17 mouse cellular contexts compared by ENCODE assay signal in genomic region chr13:112227766-112228165, GRCm38 (mm10).
DNase-seq lines count a peak whose midpoint lies in the region; ATAC-seq and TF ChIP-seq lines count a peak whose summit lies in the region.
"Had no signal": no experiment of that assay in that cellular context is flagged by ENCODE, and none has a peak within 500 bp of the region (broad histone marks: within the 10 kb centered on the region; RNA-seq: fewer than 3 reads in every experiment).

No protein-coding gene starts in this region.

- no peak overlapping the region for H3K4me2 ChIP-seq in kidney, embryonic 16.5 days (replicated peaks; ENCODE audit: low read depth, low read length)
- no peak overlapping the region for H3K4me2 ChIP-seq in intestine, postnatal 0 days (replicated peaks; ENCODE audit: low read depth)
- H3K4me2 ChIP-seq: embryonic facial prominence, embryonic 13.5 days; hindbrain, embryonic 14.5 days; midbrain, embryonic 11.5 days; neural tube, embryonic 13.5 days had no signal

- no peak overlapping the region for H3K9ac ChIP-seq in kidney, embryonic 16.5 days (replicated peaks; ENCODE audit: low read length)
- no peak overlapping the region for H3K9ac ChIP-seq in intestine, postnatal 0 days (ENCODE audit: low read depth, low read length)
- H3K9ac ChIP-seq: embryonic facial prominence, embryonic 13.5 days; hindbrain, embryonic 14.5 days; liver, postnatal 0 days; neural tube, embryonic 13.5 days had no signal

- whole genome bisulfite sequencing in kidney, embryonic 16.5 days = 29% methylated on average over 13 of the region's 13 CpGs
- WGBS in intestine, postnatal 0 days = 47% methylated on average over 13 of the region's 13 CpGs

- H3K27me3 ChIP-seq in kidney, embryonic 16.5 days (ENCODE audit: insufficient read depth, low read length) = no peaks in the 10 kb centered on the region
- no peaks in the 10 kb centered on the region for H3K27me3 ChIP-seq in intestine, postnatal 0 days (replicated peaks; ENCODE audit: control insufficient read depth, insufficient read depth, low read length)
- H3K27me3 ChIP-seq: embryonic facial prominence, embryonic 13.5 days; neural tube, embryonic 13.5 days had no signal

- no peaks in the 10 kb centered on the region for H3K9me3 ChIP-seq in kidney, embryonic 16.5 days (ENCODE audit: low read length)
- H3K9me3 ChIP-seq in intestine, postnatal 0 days (ENCODE audit: control insufficient read depth) = no peaks in the 10 kb centered on the region
- H3K9me3 ChIP-seq: embryonic facial prominence, embryonic 13.5 days; neural tube, embryonic 13.5 days had no signal

- H3K36me3 ChIP-seq in kidney, embryonic 16.5 days (ENCODE audit: insufficient read depth, low read length) = no peaks in the 10 kb centered on the region
- no peaks in the 10 kb centered on the region for H3K36me3 ChIP-seq in intestine, postnatal 0 days (ENCODE audit: control insufficient read depth, insufficient read depth)
- H3K36me3 ChIP-seq: embryonic facial prominence, embryonic 13.5 days; neural tube, embryonic 13.5 days had no signal

- peak; percentile 23; the same call in 1 of the 2 replicates for ATAC-seq in kidney, embryonic 16.5 days (ENCODE audit: low FRiP score, low TSS enrichment)
- 0 out of 2 replicates have a peak, but pooled peaks have one; percentile 33 for ATAC-seq in intestine, postnatal 0 days
- no peak for ATAC-seq in megakaryocyte-erythroid progenitor cell, adult 5-6 weeks (replicated peaks; ENCODE audit: low FRiP score, low TSS enrichment, poor library complexity, severe bottlenecking)
- ATAC-seq: forebrain, embryonic 16.5 days; liver, postnatal 0 days had no signal

- H3K27ac ChIP-seq in kidney, embryonic 16.5 days (ENCODE audit: low read length) = no peak overlapping the region
- no peak overlapping the region for H3K27ac ChIP-seq in intestine, postnatal 0 days (ENCODE audit: low read depth, low read length)
- H3K27ac ChIP-seq: embryonic facial prominence, embryonic 13.5 days; hindbrain, embryonic 14.5 days; neural tube, embryonic 13.5 days had no signal

- H3K4me1 ChIP-seq in kidney, embryonic 16.5 days (ENCODE audit: insufficient read depth, low read length) = no peaks in the 10 kb centered on the region
- H3K4me1 ChIP-seq in intestine, postnatal 0 days (replicated peaks; ENCODE audit: control insufficient read depth, insufficient read depth, low read length) = no peaks in the 10 kb centered on the region
- H3K4me1 ChIP-seq: embryonic facial prominence, embryonic 13.5 days; neural tube, embryonic 13.5 days had no signal

- no peak for TF ChIP-seq CTCF in intestine, postnatal 0 days (IDR thresholded peaks at IDR 0.05; ENCODE audit: low read depth)

- no peak overlapping the region for H3K4me3 ChIP-seq in kidney, embryonic 16.5 days (ENCODE audit: low read length)
- no peak overlapping the region for H3K4me3 ChIP-seq in intestine, postnatal 0 days (ENCODE audit: low read depth, low read length)
- H3K4me3 ChIP-seq: embryonic facial prominence, embryonic 13.5 days; neural tube, embryonic 13.5 days had no signal

- DNase-seq in kidney, postnatal 25 days = no peak
- peak; percentile 41 for DNase-seq in ovary, adult 18-20 months (ENCODE audit: low spot score)
- DNase-seq in ovary, postnatal 14 days (ENCODE audit: low spot score) = no peak
- DNase-seq in right cerebral cortex, postnatal 25 days = no peak
- DNase-seq: cerebellum, adult 9-10 months; kidney, adult 2 months; liver; liver, postnatal 0 days; right cerebral cortex, postnatal 4 days had no signal
